Mouse (Mus musculus) embryonic fibroblast, embryonic 13.5 days (primary cell): ENCODE results near the gene Pth.

Experiments
- CTCF ChIP-seq: IDR thresholded peaks from 2 replicates; pipeline ENCODE4 v1.5.1; 2011; ENCODE audit warnings: mild to moderate bottlenecking, control low read depth, low read length, moderate library complexity, borderline replicate concordance; ENCODE audit not compliant: insufficient read depth
- POLR2A ChIP-seq: IDR thresholded peaks from 2 replicates; pipeline ENCODE4 v1.6.1; 2011; ENCODE audit warnings: low read depth, mild to moderate bottlenecking, control low read depth, low read length, moderate library complexity

GRCm38 (mm10) chr7:113391619-113392018 lies 3.2 kb upstream of the Pth start:
- no peak for TF ChIP-seq POLR2A
- no peak for TF ChIP-seq CTCF
